Mouse (Mus musculus) megakaryocyte, embryonic 14.5 days (primary cell): ENCODE measurements at regions not wholly inside any gene's neighbourhood (a gene's known extent, or its start where the extent isn't known, plus 50 kb on each side); places are given as distances from the start of the nearest gene placed in this dataset.

Experiments
- FLI1 ChIP-seq: IDR thresholded peaks from 2 replicates; pipeline ENCODE4 v1.6.1; 2012; ENCODE audit warnings: low read length, inconsistent platforms, mixed read lengths
- GATA1 ChIP-seq: IDR thresholded peaks from 3 replicates; pipeline ENCODE4 v1.6.1; 2012; ENCODE audit warnings: mixed read lengths, low read length, inconsistent platforms, borderline replicate concordance

GRCm38 (mm10) chr10:83895741-83896150 lies 173.1 kb downstream of the 1500009L16Rik start:
- TF ChIP-seq FLI1 (no peak), GATA1 (no peak)
